In the genomic region with DNA sequence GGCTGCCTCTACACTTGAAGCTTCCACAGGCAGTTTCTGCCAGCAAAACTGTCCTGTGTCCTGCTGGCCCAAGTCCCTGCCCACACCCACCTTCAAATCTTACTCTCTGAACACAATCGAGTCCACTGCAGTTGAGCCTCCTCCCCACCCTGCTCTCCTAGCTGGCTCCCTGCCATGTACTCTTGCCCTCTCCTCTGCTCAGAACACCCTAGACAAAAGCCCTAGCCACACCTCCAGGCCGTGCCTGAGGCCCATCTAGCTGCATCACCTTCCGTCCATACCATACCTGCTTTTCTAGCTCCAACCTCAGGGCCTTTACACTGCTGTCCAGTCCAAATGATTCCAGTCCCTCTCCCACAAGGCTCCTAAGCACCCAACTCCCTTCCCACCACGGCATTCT, we compare ENCODE assay signal across 13 mouse cellular contexts. TPM values are rescaled to one million over a fixed set of nuclear protein-coding genes. Genes with fewer than 3 reads are reported as not detected.
A peak's percentile ranks its signal among the peaks of the same experiment; 100 is the strongest.
DNase-seq lines count a peak whose midpoint lies in the region; ATAC-seq and TF ChIP-seq lines count a peak whose summit lies in the region.
"Had no signal": no experiment of that assay in that cellular context is flagged by ENCODE, and none has a peak within 500 bp of the region (broad histone marks: within the 10 kb centered on the region; RNA-seq: fewer than 3 reads in every experiment).

No protein-coding gene starts in this region.

- WGBS in liver, postnatal 0 days (ENCODE audit: insufficient replicate concordance), result 47% methylated on average over 4 of the region's 4 CpGs
- 57% methylated on average over 4 of the region's 4 CpGs for WGBS in liver, embryonic 12.5 days (ENCODE audit: insufficient replicate concordance)
- 53% methylated on average over 4 of the region's 4 CpGs for WGBS in kidney, embryonic 15.5 days
- 46% methylated on average over 4 of the region's 4 CpGs for WGBS in lung, embryonic 15.5 days
- WGBS in stomach, postnatal 0 days, result 43% methylated on average over 4 of the region's 4 CpGs

- no peak for ATAC-seq in liver, postnatal 0 days
- ATAC-seq in liver, embryonic 12.5 days, result no peak
- ATAC-seq in kidney, embryonic 15.5 days (replicated peaks; ENCODE audit: low FRiP score), result 0 out of 2 replicates have a peak, but pooled peaks have one; percentile 29
- peak; percentile 70 for ATAC-seq in lung, embryonic 15.5 days (ENCODE audit: borderline replicate concordance, extremely low read depth, low FRiP score, low TSS enrichment)
- peak; percentile 89 for ATAC-seq in stomach, postnatal 0 days (ENCODE audit: low FRiP score, low TSS enrichment)

- TF ChIP-seq CTCF in liver, postnatal 0 days (IDR thresholded peaks at IDR 0.05; ENCODE audit: low read depth), result no peak
- no peak for TF ChIP-seq CTCF in stomach, postnatal 0 days (IDR thresholded peaks at IDR 0.05; ENCODE audit: low read depth)

- H3K9ac ChIP-seq in liver, postnatal 0 days (replicated peaks), result no peak overlapping the region
- no peak overlapping the region for H3K9ac ChIP-seq in liver, embryonic 12.5 days
- no peak overlapping the region for H3K9ac ChIP-seq in kidney, embryonic 15.5 days
- H3K9ac ChIP-seq in lung, embryonic 15.5 days, result no peak overlapping the region
- no peak overlapping the region; the same call in 1 of the 2 replicates for H3K9ac ChIP-seq in stomach, postnatal 0 days (ENCODE audit: low read length)
- H3K9ac ChIP-seq: liver, embryonic 15.5 days had no signal

- H3K4me3 ChIP-seq in liver, postnatal 0 days (ENCODE audit: low read depth, low read length), result no peak overlapping the region
- no peak overlapping the region for H3K4me3 ChIP-seq in liver, embryonic 12.5 days
- H3K4me3 ChIP-seq in kidney, embryonic 15.5 days (replicated peaks), result no peak overlapping the region
- H3K4me3 ChIP-seq in lung, embryonic 15.5 days, result no peak overlapping the region
- no peak overlapping the region for H3K4me3 ChIP-seq in stomach, postnatal 0 days (ENCODE audit: low read depth, low read length)
- H3K4me3 ChIP-seq: forebrain, embryonic 10.5 days; left cerebral cortex, adult 2 months; liver, embryonic 15.5 days had no signal

- peak; percentile 27 for DNase-seq in liver, postnatal 0 days
- DNase-seq in stomach, postnatal 0 days (ENCODE audit: low spot score), result peak; percentile 90
- DNase-seq in c-Kit-positive CD71-positive TER-119-positive erythroid progenitor cells, embryonic 14.5 days (ENCODE audit: low spot score), result no peak
- no peak for DNase-seq in left cerebral cortex, adult 11 months (ENCODE audit: low spot score)
- DNase-seq: adrenal gland, postnatal 10 days; right cerebral cortex, postnatal 25 days had no signal

- H3K4me1 ChIP-seq in liver, postnatal 0 days (ENCODE audit: insufficient read depth), result no peaks in the 10 kb centered on the region
- no peaks in the 10 kb centered on the region for H3K4me1 ChIP-seq in liver, embryonic 12.5 days
- peaks cover 13% of the 10 kb centered on the region for H3K4me1 ChIP-seq in kidney, embryonic 15.5 days
- H3K4me1 ChIP-seq in lung, embryonic 15.5 days, result peaks cover 19% of the 10 kb centered on the region; the same call in 1 of the 2 replicates
- no peaks in the 10 kb centered on the region; the same call in 1 of the 2 replicates for H3K4me1 ChIP-seq in stomach, postnatal 0 days (replicated peaks; ENCODE audit: control insufficient read depth, insufficient read depth)
- H3K4me1 ChIP-seq: liver, embryonic 15.5 days had no signal

- H3K27ac ChIP-seq in liver, postnatal 0 days (ENCODE audit: low read depth), result no peak overlapping the region
- H3K27ac ChIP-seq in liver, embryonic 12.5 days, result no peak overlapping the region
- H3K27ac ChIP-seq in kidney, embryonic 15.5 days, result no peak overlapping the region
- H3K27ac ChIP-seq in lung, embryonic 15.5 days, result no peak overlapping the region
- H3K27ac ChIP-seq in stomach, postnatal 0 days (replicated peaks), result peak overlapping the region; percentile 40; the same call in 1 of the 2 replicates
- H3K27ac ChIP-seq: forebrain, embryonic 10.5 days; left cerebral cortex, adult 2 months; liver, embryonic 15.5 days had no signal

- H3K36me3 ChIP-seq in liver, postnatal 0 days (replicated peaks; ENCODE audit: insufficient read depth, low read length), result no peaks in the 10 kb centered on the region
- no peaks in the 10 kb centered on the region for H3K36me3 ChIP-seq in liver, embryonic 12.5 days
- H3K36me3 ChIP-seq in kidney, embryonic 15.5 days, result no peaks in the 10 kb centered on the region
- no peaks in the 10 kb centered on the region for H3K36me3 ChIP-seq in lung, embryonic 15.5 days
- no peaks in the 10 kb centered on the region for H3K36me3 ChIP-seq in stomach, postnatal 0 days (ENCODE audit: control insufficient read depth, insufficient read depth, low read length)
- H3K36me3 ChIP-seq: liver, embryonic 15.5 days had no signal

- no peaks in the 10 kb centered on the region for H3K9me3 ChIP-seq in liver, postnatal 0 days (ENCODE audit: low read length)
- H3K9me3 ChIP-seq in liver, embryonic 12.5 days (replicated peaks), result no peaks in the 10 kb centered on the region
- H3K9me3 ChIP-seq in kidney, embryonic 15.5 days (replicated peaks), result no peaks in the 10 kb centered on the region
- no peaks in the 10 kb centered on the region for H3K9me3 ChIP-seq in lung, embryonic 15.5 days
- no peaks in the 10 kb centered on the region for H3K9me3 ChIP-seq in stomach, postnatal 0 days (ENCODE audit: control insufficient read depth, low read length)
- H3K9me3 ChIP-seq: forebrain, embryonic 10.5 days; liver, embryonic 15.5 days had no signal

- no peak for TF ChIP-seq EP300 in liver, postnatal 0 days (IDR thresholded peaks at IDR 0.05; ENCODE audit: low read depth)
- no peak for TF ChIP-seq EP300 in stomach, postnatal 0 days (optimal IDR thresholded peaks at IDR 0.05)

- no peak overlapping the region for H3K4me2 ChIP-seq in liver, postnatal 0 days (ENCODE audit: low read depth, low read length)
- no peak overlapping the region for H3K4me2 ChIP-seq in liver, embryonic 12.5 days
- H3K4me2 ChIP-seq in kidney, embryonic 15.5 days, result no peak overlapping the region
- H3K4me2 ChIP-seq in lung, embryonic 15.5 days, result no peak overlapping the region
- no peak overlapping the region for H3K4me2 ChIP-seq in stomach, postnatal 0 days (replicated peaks; ENCODE audit: low read depth)
- H3K4me2 ChIP-seq: heart, embryonic 11.5 days; liver, embryonic 15.5 days had no signal

- peaks cover 16% of the 10 kb centered on the region for H3K27me3 ChIP-seq in liver, postnatal 0 days (ENCODE audit: insufficient read depth, low read length)
- peaks cover 45% of the 10 kb centered on the region for H3K27me3 ChIP-seq in liver, embryonic 12.5 days (replicated peaks)
- H3K27me3 ChIP-seq in kidney, embryonic 15.5 days, result peaks cover 17% of the 10 kb centered on the region
- peaks cover 14% of the 10 kb centered on the region for H3K27me3 ChIP-seq in lung, embryonic 15.5 days
- H3K27me3 ChIP-seq in stomach, postnatal 0 days (ENCODE audit: control insufficient read depth, insufficient read depth, low read length), result no peaks in the 10 kb centered on the region

RNA-seq across cellular contexts. Expression of gene Wnk2, which starts 7.2 kb away (rescaled TPM):
- 0.13 and 0.15 TPM in 2 replicates for polyA plus RNA-seq in liver, postnatal 0 days (2015; fragmentation: Nextera tagmentation; extraction: Ambion mirVana)
- polyA plus RNA-seq in liver, embryonic 12.5 days (2016; fragmentation: Nextera tagmentation; extraction: Ambion mirVana), result 0.11 and 0.14 TPM in 2 replicates
- polyA plus RNA-seq in kidney, embryonic 15.5 days (2015; fragmentation: Nextera tagmentation; extraction: Ambion mirVana), result 1.2 and 1.4 TPM in 2 replicates
- polyA plus RNA-seq in lung, embryonic 15.5 days (2015; fragmentation: Nextera tagmentation; extraction: Ambion mirVana), result 0.81 and 1.3 TPM in 2 replicates
- 1.6 and 1.7 TPM in 2 replicates for polyA plus RNA-seq in stomach, postnatal 0 days (2015; fragmentation: Nextera tagmentation; extraction: Ambion mirVana)

RNA-seq across cellular contexts. Expression of gene Ninj1, which starts 46.7 kb away (rescaled TPM):
- 106 and 118 TPM in 2 replicates for polyA plus RNA-seq in liver, postnatal 0 days (2015; fragmentation: Nextera tagmentation; extraction: Ambion mirVana)
- 41.5 and 42.6 TPM in 2 replicates for polyA plus RNA-seq in liver, embryonic 12.5 days (2016; fragmentation: Nextera tagmentation; extraction: Ambion mirVana)
- polyA plus RNA-seq in kidney, embryonic 15.5 days (2015; fragmentation: Nextera tagmentation; extraction: Ambion mirVana), result 57.5 and 59.8 TPM in 2 replicates
- polyA plus RNA-seq in lung, embryonic 15.5 days (2015; fragmentation: Nextera tagmentation; extraction: Ambion mirVana), result 44.5 and 45.1 TPM in 2 replicates
- polyA plus RNA-seq in stomach, postnatal 0 days (2015; fragmentation: Nextera tagmentation; extraction: Ambion mirVana), result 76.3 and 83.1 TPM in 2 replicates

Comparison
In these comparisons a context has a peak if more than half of its experiments do, and no peak if none do; other contexts are left out.
1. ATAC-seq: peak in kidney, embryonic 15.5 days (single experiment), lung, embryonic 15.5 days (single experiment) and stomach, postnatal 0 days (single experiment); none in liver, postnatal 0 days (single experiment) and liver, embryonic 12.5 days (single experiment).
2. DNase-seq: peak in liver, postnatal 0 days (single experiment) and stomach, postnatal 0 days (single experiment); none in c-Kit-positive CD71-positive TER-119-positive erythroid progenitor cells, embryonic 14.5 days (single experiment) and left cerebral cortex, adult 11 months (single experiment).